18 mouse cellular contexts compared by ENCODE assay signal in genomic region chr6:87714091-87714490, GRCm38 (mm10). TPM values are rescaled to one million over a fixed set of nuclear protein-coding genes. Genes with fewer than 3 reads are reported as not detected.
"Had no signal": no experiment of that assay in that cellular context is flagged by ENCODE, and none has a peak within 500 bp of the region (broad histone marks: within the 10 kb centered on the region; RNA-seq: fewer than 3 reads in every experiment).

No protein-coding gene starts in this region.

- H3K27me3 ChIP-seq: neural tube, embryonic 12.5 days; neural tube, embryonic 13.5 days; neural tube, embryonic 15.5 days; stomach, embryonic 15.5 days had no signal

- H3K4me1 ChIP-seq: neural tube, embryonic 12.5 days; neural tube, embryonic 13.5 days; neural tube, embryonic 15.5 days; stomach, embryonic 15.5 days had no signal

- H3K4me2 ChIP-seq: neural tube, embryonic 12.5 days; neural tube, embryonic 13.5 days; neural tube, embryonic 15.5 days; stomach, embryonic 15.5 days had no signal

- DNase-seq: retina, postnatal 1 day; right cerebral cortex, adult 18-20 months; right cerebral cortex, postnatal 14 days; right cerebral cortex, postnatal 25 days; right cerebral cortex, postnatal 4 days; spleen, adult 18-20 months; thymus, adult 18-20 months; thymus, adult 2 months; thymus, postnatal 14 days; thymus, postnatal 25 days; thymus, postnatal 36 days; thymus, postnatal 4 days had no signal

- H3K4me3 ChIP-seq: neural tube, embryonic 12.5 days; neural tube, embryonic 13.5 days; neural tube, embryonic 15.5 days; stomach, embryonic 15.5 days had no signal

- H3K36me3 ChIP-seq: neural tube, embryonic 12.5 days; neural tube, embryonic 13.5 days; neural tube, embryonic 15.5 days; stomach, embryonic 15.5 days had no signal

- H3K27ac ChIP-seq: neural tube, embryonic 12.5 days; neural tube, embryonic 13.5 days; neural tube, embryonic 15.5 days; stomach, embryonic 15.5 days; stomach, postnatal 0 days had no signal

- H3K9ac ChIP-seq: neural tube, embryonic 12.5 days; neural tube, embryonic 13.5 days; neural tube, embryonic 15.5 days; stomach, embryonic 15.5 days had no signal

- H3K9me3 ChIP-seq: neural tube, embryonic 12.5 days; neural tube, embryonic 13.5 days; neural tube, embryonic 15.5 days; stomach, embryonic 15.5 days had no signal

RNA-seq across cellular contexts. Expression of gene Efcc1, which starts 16.6 kb away (rescaled TPM):
- total RNA-seq: neutrophil, adult 5-6 weeks had no signal
